Mouse (Mus musculus) midbrain, postnatal 0 days (tissue): Measurements from ENCODE around the gene Ocm. TPM values are rescaled to one million over a fixed set of nuclear protein-coding genes. Genes with fewer than 3 reads are reported as not detected.
A peak's percentile ranks its signal among the peaks of the same experiment; 100 is the strongest.

Source experiments
- ATAC-seq: fragments of 200-750 bp; cut with Nextera tagmentation; 2 replicates; pipeline ENCODE4 v1.8.0; 2017; ENCODE audit warnings: moderate number of reproducible peaks, mild to moderate bottlenecking, moderate TSS enrichment, moderate library complexity; ENCODE audit not compliant: low FRiP score
- DNase-seq: peaks from one replicate; pipeline ENCODE4 v3.0.0-alpha.2; 2015; ENCODE audit warnings: low spot score
- H3K27ac ChIP-seq: fragments of 300-500 bp; sonication (generic); 2 replicates; pipeline ENCODE4 v1.5.1; 2014; ENCODE audit warnings: low read depth, mild to moderate bottlenecking, low read length, mixed read lengths
- H3K27me3 ChIP-seq: fragments of 300-500 bp; sonication (generic); 2 replicates; pipeline ENCODE4 v1.6.1; 2014; ENCODE audit warnings: low read length, control low read depth, mixed read lengths; ENCODE audit not compliant: insufficient read depth
- H3K36me3 ChIP-seq: fragments of 300-500 bp; sonication (generic); 2 replicates; pipeline ENCODE4 v1.6.1; 2014; ENCODE audit warnings: low read length, control low read depth, mixed read lengths; ENCODE audit not compliant: insufficient read depth
- H3K4me1 ChIP-seq: fragments of 300-500 bp; sonication (generic); 2 replicates; pipeline ENCODE4 v1.6.1; 2014; ENCODE audit warnings: mild to moderate bottlenecking, control low read depth, antibody characterized with exemption, low read length, mixed read lengths; ENCODE audit not compliant: insufficient read depth
- H3K4me2 ChIP-seq: fragments of 300-500 bp; sonication (generic); 2 replicates; pipeline ENCODE4 v1.6.1; 2014; ENCODE audit warnings: low read depth, mild to moderate bottlenecking, low read length, mixed read lengths; ENCODE audit not compliant: poor library complexity, severe bottlenecking
- H3K4me3 ChIP-seq: fragments of 300-500 bp; sonication (generic); 2 replicates; pipeline ENCODE4 v1.5.1; 2014; ENCODE audit warnings: low read depth, mild to moderate bottlenecking, low read length, moderate library complexity
- H3K9ac ChIP-seq: fragments of 300-500 bp; sonication (generic); replicated peaks from 2 replicates; pipeline ENCODE4 v1.6.1; 2014; ENCODE audit warnings: mild to moderate bottlenecking, low read length, moderate library complexity, mixed read lengths; ENCODE audit not compliant: poor library complexity, severe bottlenecking
- H3K9me3 ChIP-seq: fragments of 300-500 bp; sonication (generic); 2 replicates; pipeline ENCODE4 v1.6.1; 2016; ENCODE audit warnings: low read length, control low read depth
- CTCF ChIP-seq: IDR thresholded peaks from 2 replicates; pipeline ENCODE4 v1.5.1; 2016; ENCODE audit warnings: antibody characterized with exemption, mild to moderate bottlenecking
- WGBS: fragments of 180-500 bp; shearing (Covaris S2); extraction: QIAGEN DNeasy Blood & Tissue Kit; methylation state at CpG from one replicate; pipeline ENCODE4 v1.1.7; 2014; 5-methylcytosine and 5-hydroxymethylcytosine counted together
- polyA plus RNA-seq: library from polyadenylated mRNA; unstranded; fragments of >200 nt; fragmentation: Nextera tagmentation; extraction: Ambion mirVana; gene quantifications from 2 replicates; pipeline ENCODE4 v1.2.1, GENCODE M21; 2015
- total RNA-seq: library from RNA; depleted of rRNA; stranded (reverse); fragments of >200 nt; gene quantifications from 2 replicates; pipeline ENCODE4 v1.2.3, GENCODE M21; 2014

Gene Ocm
- total and polyA plus RNA-seq, 2 experiments from 2014 or later: 0.25 TPM; not detected in 1

DNA sequence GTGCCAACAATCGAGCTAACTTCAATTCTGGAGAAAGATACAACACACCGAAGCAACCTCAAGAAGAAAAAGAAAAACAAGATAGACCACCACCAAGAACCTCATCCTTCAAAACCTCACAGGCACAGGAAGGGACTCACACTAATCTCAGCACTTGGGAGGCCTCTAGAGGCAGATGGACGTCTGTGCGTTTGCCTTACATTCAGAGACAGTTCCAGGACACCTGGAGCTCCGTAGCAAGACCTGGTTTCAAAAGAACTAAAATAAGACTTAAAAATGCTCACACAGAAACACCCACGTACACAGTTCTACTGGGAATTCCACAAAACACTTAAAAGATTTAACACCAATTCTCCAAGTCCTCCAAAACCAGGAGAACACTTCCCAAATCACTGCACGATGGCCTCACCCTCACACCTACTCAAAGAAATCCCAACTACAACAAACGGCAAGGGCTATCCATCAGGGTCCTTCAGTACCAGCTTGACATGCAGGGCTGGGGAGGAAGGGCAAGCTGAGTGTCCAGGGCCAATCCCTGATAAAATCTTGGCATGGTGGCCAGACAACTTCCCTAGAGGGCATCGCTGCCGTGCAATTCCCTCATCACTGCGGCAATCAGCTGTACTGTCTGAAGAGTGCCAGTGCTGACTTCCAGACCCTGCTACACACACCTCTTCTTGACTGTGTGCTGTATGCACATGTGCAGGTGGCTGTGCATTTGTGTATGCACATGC lies 31.7 kb downstream of the Ocm start:
- Histone ChIP-seq H3K4me1 (no peaks in the 10 kb centered on the region), H3K4me2 (no peak overlapping the region), H3K27me3 (no peaks in the 10 kb centered on the region), H3K36me3 (peaks cover 75% of the 10 kb centered on the region), H3K4me3 (no peak overlapping the region), H3K27ac (no peak overlapping the region), H3K9me3 (no peaks in the 10 kb centered on the region), H3K9ac (no peak overlapping the region)
- DNase-seq (no peak), ATAC-seq (no peak)
- WGBS: 80% methylated on average over 11 of the region's 11 CpGs
- peak; percentile 43; the same call in 1 of the 2 replicates for TF ChIP-seq CTCF

GRCm38 (mm10) chr5:143993849-143994248 lies 32.6 kb downstream of the Ocm start:
- no peak overlapping the region for H3K27ac ChIP-seq
- H3K4me3 ChIP-seq: no peak overlapping the region
- peaks cover 77% of the 10 kb centered on the region for H3K36me3 ChIP-seq
- H3K4me1 ChIP-seq: no peaks in the 10 kb centered on the region
- H3K9ac ChIP-seq: no peak overlapping the region
- H3K27me3 ChIP-seq: no peaks in the 10 kb centered on the region
- H3K4me2 ChIP-seq: no peak overlapping the region
- ATAC-seq (no peak), DNase-seq (no peak)
- TF ChIP-seq CTCF: no peak
- H3K9me3 ChIP-seq: no peaks in the 10 kb centered on the region
- 95% methylated on average over 5 of the region's 5 CpGs for WGBS

DNA sequence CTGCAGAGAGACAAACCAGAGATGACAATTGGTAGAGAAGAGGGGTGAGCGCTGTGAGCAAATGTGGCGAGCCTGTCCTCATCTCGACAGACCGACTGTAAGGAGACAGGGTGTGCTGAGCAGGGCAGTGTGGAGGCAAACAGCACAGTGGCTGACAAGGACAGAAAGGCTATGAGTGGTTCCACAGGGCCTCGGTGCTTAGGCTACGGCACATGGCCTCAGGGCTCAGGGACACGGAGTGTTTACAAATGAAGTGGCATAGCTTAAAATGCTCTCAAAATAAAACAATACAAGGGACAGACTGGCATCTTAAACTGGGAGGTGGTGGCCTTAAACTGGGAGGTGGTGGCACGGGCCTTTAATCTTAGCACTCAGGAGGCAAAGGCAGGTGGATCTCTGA lies 33.2 kb downstream of the Ocm start:
- WGBS: 93% methylated on average over 8 of the region's 8 CpGs
- H3K9ac ChIP-seq: no peak overlapping the region
- no peak for TF ChIP-seq CTCF

GRCm38 (mm10) chr5:143992661-143993060 lies 33.8 kb downstream of the Ocm start:
- ATAC-seq (no peak), DNase-seq (no peak)
- Histone ChIP-seq H3K9me3 (no peaks in the 10 kb centered on the region), H3K4me2 (no peak overlapping the region), H3K27ac (no peak overlapping the region), H3K4me1 (no peaks in the 10 kb centered on the region), H3K36me3 (peaks cover 79% of the 10 kb centered on the region), H3K4me3 (no peak overlapping the region), H3K27me3 (no peaks in the 10 kb centered on the region), H3K9ac (no peak overlapping the region)
- 87% methylated on average over 10 of the region's 10 CpGs for WGBS
- no peak for TF ChIP-seq CTCF

More for the DNA sequence above, 33.2 kb downstream of the Ocm start:
- Histone ChIP-seq H3K36me3 (peaks cover 77% of the 10 kb centered on the region), H3K27me3 (no peaks in the 10 kb centered on the region), H3K9me3 (no peaks in the 10 kb centered on the region), H3K27ac (no peak overlapping the region), H3K4me2 (no peak overlapping the region), H3K4me3 (no peak overlapping the region), H3K4me1 (no peaks in the 10 kb centered on the region)
- ATAC-seq (no peak), DNase-seq (no peak)

DNA sequence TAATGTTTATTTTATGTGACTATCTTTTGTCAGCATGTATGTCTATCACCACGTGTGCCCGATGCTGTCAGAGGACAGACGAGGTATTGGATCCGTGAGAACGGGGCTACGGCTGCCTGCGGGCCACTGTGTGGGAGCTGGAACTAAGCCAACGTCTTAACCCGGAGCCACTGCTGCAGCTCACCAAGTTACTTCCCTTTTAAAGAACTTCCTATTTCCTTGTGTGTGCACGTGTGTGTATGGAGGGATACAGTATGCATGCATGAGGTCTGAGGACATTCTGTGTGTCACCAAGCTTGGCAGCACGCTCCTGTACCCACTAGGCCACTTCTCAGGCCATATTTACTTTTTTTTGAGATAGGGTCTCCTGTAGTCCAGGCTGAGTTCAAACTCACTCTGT lies 36.4 kb downstream of the Ocm start:
- no peak overlapping the region for H3K27ac ChIP-seq
- DNase-seq (no peak), ATAC-seq (no peak)
- no peaks in the 10 kb centered on the region for H3K27me3 ChIP-seq
- no peak overlapping the region for H3K4me3 ChIP-seq
- TF ChIP-seq CTCF: no peak
- H3K4me2 ChIP-seq: no peak overlapping the region
- H3K9ac ChIP-seq: no peak overlapping the region
- no peaks in the 10 kb centered on the region for H3K9me3 ChIP-seq
- H3K4me1 ChIP-seq: no peaks in the 10 kb centered on the region
- peaks cover 68% of the 10 kb centered on the region for H3K36me3 ChIP-seq
- 91% methylated on average over 11 of the region's 11 CpGs for WGBS

- H3K27ac ChIP-seq: no peak overlapping the region
- no peak overlapping the region for H3K4me3 ChIP-seq
- H3K36me3 ChIP-seq: peaks cover 72% of the 10 kb centered on the region
- H3K27me3 ChIP-seq: no peaks in the 10 kb centered on the region
- DNase-seq (no peak), ATAC-seq (no peak)
- no peaks in the 10 kb centered on the region for H3K4me1 ChIP-seq
- TF ChIP-seq CTCF: no peak
- no peaks in the 10 kb centered on the region for H3K9me3 ChIP-seq
- H3K9ac ChIP-seq: no peak overlapping the region
- no peak overlapping the region for H3K4me2 ChIP-seq
- WGBS: 73% methylated on average over 4 of the region's 4 CpGs
These were observed 37.4 kb downstream of the Ocm start for GRCm38 (mm10) chr5:143989046-143989445.
